Mouse (Mus musculus): ENCODE results near the gene Nus1.

DNA sequence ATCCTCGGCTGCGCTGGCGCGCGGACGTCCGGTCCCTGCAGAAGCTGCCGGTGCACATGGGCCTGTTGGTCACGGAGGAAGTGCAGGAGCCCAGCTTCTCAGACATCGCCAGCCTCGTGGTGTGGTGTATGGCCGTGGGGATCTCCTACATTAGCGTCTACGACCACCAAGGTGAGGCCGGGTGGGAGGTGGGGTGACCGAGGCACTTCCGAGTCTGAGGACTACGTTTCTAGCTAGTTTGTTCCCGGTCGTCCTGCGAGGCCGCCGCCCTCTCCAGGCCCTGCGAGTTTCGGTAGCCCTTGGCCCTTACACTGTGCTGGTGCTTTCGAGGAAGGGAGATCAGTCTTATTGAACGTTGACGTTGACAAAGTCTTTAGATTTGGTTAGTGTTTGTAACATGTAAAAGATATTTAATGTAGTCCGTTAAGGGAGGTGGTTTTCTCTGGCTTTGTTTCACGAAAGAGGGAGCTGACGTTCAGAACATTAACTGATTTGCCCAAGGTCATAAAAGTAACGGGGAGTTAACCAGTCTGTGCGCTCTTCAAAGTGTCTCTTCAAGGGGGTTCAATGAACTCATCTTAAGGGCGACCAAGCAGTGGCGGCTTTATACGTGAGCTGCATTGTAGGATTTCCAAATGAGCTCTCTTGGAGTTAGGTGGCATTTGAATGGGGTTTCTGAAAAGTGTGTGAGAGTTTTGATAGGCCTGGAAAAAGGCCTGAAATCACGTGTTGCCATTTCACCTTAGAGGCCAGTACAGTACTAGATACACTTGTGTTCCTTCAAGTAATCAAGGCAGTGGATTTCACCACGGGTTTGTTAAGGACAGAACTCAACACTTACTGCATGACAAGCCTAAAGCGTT is 882 bp downstream of the Nus1 start:
- TF ChIP-seq MAFK (IDR thresholded peaks at IDR 0.05; ENCODE audit: insufficient read depth, low read depth, low read length) (no peak), CHD2 (IDR thresholded peaks at IDR 0.05; ENCODE audit: low read depth, low read length) (no peak)
